Mouse (Mus musculus): ENCODE measurements around the gene Rmi2. TPM values are rescaled to one million over a fixed set of nuclear protein-coding genes. Genes with fewer than 3 reads are reported as not detected.

The Rmi2 gene
- polyA plus RNA-seq, 1 experiment from 2014 or later: 3.9 TPM

- Histone ChIP-seq H3K9me3 (0 out of 2 replicates have a peak, but pooled peaks cover 5% of the 10 kb centered on the region), H3K4me3 (no peak overlapping the region), H3K27me3 (no peaks in the 10 kb centered on the region), H3K27ac (no peak overlapping the region), H3K4me1 (peaks cover 8% of the 10 kb centered on the region), H3K36me3 (no peaks in the 10 kb centered on the region), H3K4me2 (no peak overlapping the region), H3K9ac (no peak overlapping the region)
- no peak for ATAC-seq (ENCODE audit: insufficient number of reproducible peaks, insufficient read depth, low FRiP score, low TSS enrichment, low read depth)
- 100% methylated on average over 1 of the region's 1 CpGs for WGBS
Observed at GRCm38 (mm10) chr16:10927026-10927425, 92.2 kb downstream of the Rmi2 start.

- H3K4me1 ChIP-seq: no peaks in the 10 kb centered on the region
- H3K27me3 ChIP-seq: no peaks in the 10 kb centered on the region
- no peak overlapping the region for H3K4me2 ChIP-seq
- no peak overlapping the region for H3K9ac ChIP-seq
- no peak for ATAC-seq (ENCODE audit: insufficient number of reproducible peaks, insufficient read depth, low FRiP score, low TSS enrichment, low read depth)
- WGBS: 80% methylated on average over 3 of the region's 3 CpGs
- H3K4me3 ChIP-seq: no peak overlapping the region
- no peaks in the 10 kb centered on the region for H3K36me3 ChIP-seq
- H3K27ac ChIP-seq: no peak overlapping the region
- 0 out of 2 replicates have a peak, but pooled peaks cover 5% of the 10 kb centered on the region for H3K9me3 ChIP-seq
Observed at GRCm38 (mm10) chr16:10933372-10933771, 98.5 kb downstream of the Rmi2 start.

- H3K4me1 ChIP-seq: no peaks in the 10 kb centered on the region
- no peak overlapping the region for H3K27ac ChIP-seq
- WGBS: 92% methylated on average over 1 of the region's 1 CpGs
- H3K4me3 ChIP-seq: no peak overlapping the region
- H3K9ac ChIP-seq: no peak overlapping the region
- no peaks in the 10 kb centered on the region for H3K27me3 ChIP-seq
- H3K36me3 ChIP-seq: no peaks in the 10 kb centered on the region
- no peak for ATAC-seq (ENCODE audit: insufficient number of reproducible peaks, insufficient read depth, low FRiP score, low TSS enrichment, low read depth)
- H3K9me3 ChIP-seq: 0 out of 2 replicates have a peak, but pooled peaks cover 5% of the 10 kb centered on the region
- H3K4me2 ChIP-seq: no peak overlapping the region
Observed at GRCm38 (mm10) chr16:10934047-10934446, 99.2 kb downstream of the Rmi2 start.

- no peak for ATAC-seq (ENCODE audit: insufficient number of reproducible peaks, insufficient read depth, low FRiP score, low TSS enrichment, low read depth)
- H3K9me3 ChIP-seq: no peaks in the 10 kb centered on the region
- WGBS: 33% methylated on average over 5 of the region's 5 CpGs
- H3K36me3 ChIP-seq: no peaks in the 10 kb centered on the region
- no peak overlapping the region for H3K4me3 ChIP-seq
- H3K4me2 ChIP-seq: no peak overlapping the region
- no peaks in the 10 kb centered on the region for H3K27me3 ChIP-seq
- H3K9ac ChIP-seq: no peak overlapping the region
- H3K4me1 ChIP-seq: no peaks in the 10 kb centered on the region
- no peak overlapping the region for H3K27ac ChIP-seq
Observed at GRCm38 (mm10) chr16:10936700-10937319, 102.0 kb downstream of the Rmi2 start.

- no peak overlapping the region for H3K4me3 ChIP-seq
- 83% methylated on average over 11 of the region's 11 CpGs for WGBS
- no peak overlapping the region for H3K9ac ChIP-seq
- H3K4me1 ChIP-seq: no peaks in the 10 kb centered on the region
- no peak overlapping the region for H3K27ac ChIP-seq
- H3K36me3 ChIP-seq: no peaks in the 10 kb centered on the region
- ATAC-seq (ENCODE audit: insufficient number of reproducible peaks, insufficient read depth, low FRiP score, low TSS enrichment, low read depth): no peak
- no peak overlapping the region for H3K4me2 ChIP-seq
- H3K27me3 ChIP-seq: no peaks in the 10 kb centered on the region
- H3K9me3 ChIP-seq: no peaks in the 10 kb centered on the region
Observed at GRCm38 (mm10) chr16:10937497-10937896, 102.6 kb downstream of the Rmi2 start.

GRCm38 (mm10) chr16:10939932-10940331 lies 105.1 kb downstream of the Rmi2 start:
- Histone ChIP-seq H3K4me3 (no peak overlapping the region), H3K9me3 (no peaks in the 10 kb centered on the region), H3K36me3 (no peaks in the 10 kb centered on the region), H3K27me3 (no peaks in the 10 kb centered on the region), H3K27ac (no peak overlapping the region), H3K4me1 (no peaks in the 10 kb centered on the region), H3K9ac (no peak overlapping the region), H3K4me2 (no peak overlapping the region)
- 84% methylated on average over 4 of the region's 4 CpGs for WGBS
- ATAC-seq (ENCODE audit: insufficient number of reproducible peaks, insufficient read depth, low FRiP score, low TSS enrichment, low read depth): no peak

- no peak for ATAC-seq (ENCODE audit: insufficient number of reproducible peaks, insufficient read depth, low FRiP score, low TSS enrichment, low read depth)
- Histone ChIP-seq H3K27ac (no peak overlapping the region), H3K9ac (no peak overlapping the region), H3K27me3 (no peaks in the 10 kb centered on the region), H3K36me3 (no peaks in the 10 kb centered on the region), H3K4me1 (0 out of 2 replicates have a peak, but pooled peaks cover 2% of the 10 kb centered on the region), H3K4me2 (no peak overlapping the region), H3K4me3 (no peak overlapping the region), H3K9me3 (no peaks in the 10 kb centered on the region)
- 64% methylated on average over 2 of the region's 2 CpGs for WGBS
Observed at GRCm38 (mm10) chr16:10940661-10941060, 105.8 kb downstream of the Rmi2 start.

Other genes with a start within 250 kb of the Rmi2 start
- 15.0 and 15.4 TPM in 2 replicates for gene Socs1, start 49.5 kb upstream of the Rmi2 start, polyA plus RNA-seq (2015; fragmentation: Nextera tagmentation; extraction: Ambion mirVana)
- not detected in 2 replicates for gene Tnp2, start 46.4 kb upstream of the Rmi2 start, polyA plus RNA-seq (2015; fragmentation: Nextera tagmentation; extraction: Ambion mirVana)
- gene Prm3, start 44.1 kb upstream of the Rmi2 start, polyA plus RNA-seq (2015; fragmentation: Nextera tagmentation; extraction: Ambion mirVana): not detected in 2 replicates
- not detected in 2 replicates for gene Prm2, start 38.9 kb upstream of the Rmi2 start, polyA plus RNA-seq (2015; fragmentation: Nextera tagmentation; extraction: Ambion mirVana)
- gene Prm1, start 29.2 kb upstream of the Rmi2 start, polyA plus RNA-seq (2015; fragmentation: Nextera tagmentation; extraction: Ambion mirVana): not detected in 2 replicates
- gene Gm11172, start 22.1 kb upstream of the Rmi2 start, polyA plus RNA-seq (2015; fragmentation: Nextera tagmentation; extraction: Ambion mirVana): not detected in 2 replicates
- gene Snn, start 225.9 kb downstream of the Rmi2 start, polyA plus RNA-seq (2015; fragmentation: Nextera tagmentation; extraction: Ambion mirVana): 50.7 and 51.1 TPM in 2 replicates
- gene Litaf, start 231.1 kb downstream of the Rmi2 start, polyA plus RNA-seq (2015; fragmentation: Nextera tagmentation; extraction: Ambion mirVana): 111 and 120 TPM in 2 replicates